Mouse (Mus musculus) E14TG2a.4 (cell line): ENCODE data around the gene Atp2a1.

Experiments used
- H3K27me3 ChIP-seq: 2 replicates; pipeline ENCODE4 v1.6.1; 2014; ENCODE audit warnings: low read length, control low read depth; ENCODE audit not compliant: insufficient read depth
- H3K36me3 ChIP-seq: 2 replicates; pipeline ENCODE4 v1.6.1; 2014; ENCODE audit warnings: low read length, control low read depth; ENCODE audit not compliant: insufficient read depth
- H3K4me1 ChIP-seq: replicated peaks from 2 replicates; pipeline ENCODE4 v1.6.1; 2014; ENCODE audit warnings: low read depth, low read length, control low read depth
- H3K4me3 ChIP-seq: replicated peaks from 2 replicates; pipeline ENCODE4 v1.5.1; 2014; ENCODE audit warnings: mild to moderate bottlenecking, low read length
- H3K9me3 ChIP-seq: 2 replicates; pipeline ENCODE4 v1.6.1; 2014; ENCODE audit warnings: low read length, control low read depth
- CTCF ChIP-seq: conservative IDR thresholded peaks from 2 replicates; pipeline ENCODE4 v1.5.1; 2014; ENCODE audit warnings: low read length
- NANOG ChIP-seq: IDR thresholded peaks from 2 replicates; pipeline ENCODE4 v1.6.1; 2014; ENCODE audit warnings: borderline replicate concordance, low read length, mixed read lengths
- POU5F1 ChIP-seq: IDR thresholded peaks from 2 replicates; pipeline ENCODE4 v1.6.1; 2014; ENCODE audit warnings: low read length, borderline replicate concordance

Atp2a1 gene

GRCm38 (mm10) chr7:126470077-126470476 is 7.2 kb upstream of the Atp2a1 start:
- H3K4me1 ChIP-seq = peaks cover 75% of the 10 kb centered on the region
- H3K36me3 ChIP-seq = peaks cover 79% of the 10 kb centered on the region
- no peak for TF ChIP-seq CTCF
- no peaks in the 10 kb centered on the region for H3K9me3 ChIP-seq
- H3K27me3 ChIP-seq = no peaks in the 10 kb centered on the region
- H3K4me3 ChIP-seq = no peak overlapping the region

GRCm38 (mm10) chr7:126467834-126468627 is 5.1 kb upstream of the Atp2a1 start:
- peak overlapping the region; percentile 66 for H3K4me3 ChIP-seq
- no peaks in the 10 kb centered on the region for H3K9me3 ChIP-seq
- H3K36me3 ChIP-seq = peaks cover 71% of the 10 kb centered on the region
- TF ChIP-seq CTCF (no peak), NANOG (no peak), POU5F1 (no peak)
- H3K27me3 ChIP-seq = no peaks in the 10 kb centered on the region
- peaks cover 80% of the 10 kb centered on the region for H3K4me1 ChIP-seq

GRCm38 (mm10) chr7:126467271-126467670 is 4.4 kb upstream of the Atp2a1 start:
- Histone ChIP-seq H3K9me3 (no peaks in the 10 kb centered on the region), H3K27me3 (0 out of 2 replicates have a peak, but pooled peaks cover under 1% of the 10 kb centered on the region), H3K36me3 (peaks cover 64% of the 10 kb centered on the region), H3K4me1 (peaks cover 79% of the 10 kb centered on the region), H3K4me3 (peak overlapping the region; percentile 66)
- TF ChIP-seq NANOG (no peak), CTCF (peak; percentile 74)

- no peak for TF ChIP-seq POU5F1
- TF ChIP-seq NANOG = no peak
- no peak for TF ChIP-seq CTCF
- Histone ChIP-seq H3K4me3 (no peak overlapping the region), H3K36me3 (peaks cover 58% of the 10 kb centered on the region), H3K27me3 (peaks cover 5% of the 10 kb centered on the region), H3K4me1 (peaks cover 79% of the 10 kb centered on the region), H3K9me3 (no peaks in the 10 kb centered on the region)
These were observed 3.8 kb upstream of the Atp2a1 start for GRCm38 (mm10) chr7:126466707-126467106.

- TF ChIP-seq POU5F1 (no peak), CTCF (no peak), NANOG (no peak)
- Histone ChIP-seq H3K4me1 (peaks cover 84% of the 10 kb centered on the region), H3K4me3 (no peak overlapping the region), H3K27me3 (peaks cover 5% of the 10 kb centered on the region), H3K9me3 (no peaks in the 10 kb centered on the region), H3K36me3 (peaks cover 52% of the 10 kb centered on the region)
These were observed 3.2 kb upstream of the Atp2a1 start for GRCm38 (mm10) chr7:126466116-126466515.

- Histone ChIP-seq H3K9me3 (no peaks in the 10 kb centered on the region), H3K36me3 (peaks cover 45% of the 10 kb centered on the region), H3K27me3 (peaks cover 10% of the 10 kb centered on the region), H3K4me3 (0 out of 2 replicates have a peak overlapping the region, but pooled peaks have one; percentile 17), H3K4me1 (peaks cover 91% of the 10 kb centered on the region)
- no peak for TF ChIP-seq CTCF
- no peak for TF ChIP-seq POU5F1
- TF ChIP-seq NANOG = no peak
These were observed 2.5 kb upstream of the Atp2a1 start for GRCm38 (mm10) chr7:126465246-126466030.

GRCm38 (mm10) chr7:126464836-126465235 is 1.9 kb upstream of the Atp2a1 start:
- Histone ChIP-seq H3K4me3 (0 out of 2 replicates have a peak overlapping the region, but pooled peaks have one; percentile 17), H3K9me3 (no peaks in the 10 kb centered on the region), H3K27me3 (peaks cover 14% of the 10 kb centered on the region), H3K36me3 (peaks cover 39% of the 10 kb centered on the region), H3K4me1 (peaks cover 95% of the 10 kb centered on the region)
- TF ChIP-seq POU5F1 = no peak
- TF ChIP-seq NANOG = no peak
- TF ChIP-seq CTCF = no peak

GRCm38 (mm10) chr7:126464121-126464520 is 1.2 kb upstream of the Atp2a1 start:
- H3K4me1 ChIP-seq = peaks cover 88% of the 10 kb centered on the region
- no peaks in the 10 kb centered on the region for H3K9me3 ChIP-seq
- peaks cover 32% of the 10 kb centered on the region for H3K36me3 ChIP-seq
- peaks cover 20% of the 10 kb centered on the region for H3K27me3 ChIP-seq
- H3K4me3 ChIP-seq = 0 out of 2 replicates have a peak overlapping the region, but pooled peaks have one; percentile 17
- TF ChIP-seq NANOG = no peak
- TF ChIP-seq CTCF = no peak
- no peak for TF ChIP-seq POU5F1
